Mouse (Mus musculus) brain, adult 10 weeks (tissue): Measurements from ENCODE around the gene Bola3. TPM values are rescaled to one million over a fixed set of nuclear protein-coding genes. Genes with fewer than 3 reads are reported as not detected.

Experiments used
- polyA plus RNA-seq: library from polyadenylated mRNA; stranded (reverse); fragments of 350-450 nt; fragmentation: Illumina TruSeq; extraction: RNeasy Lipid Tissue Mini Kit (QIAGEN cat#74804); gene quantifications from one replicate; pipeline ENCODE4 v1.2.3, GENCODE M21; 2015; ENCODE audit warnings: low read depth, low replicate concordance

Bola3 gene
- 79.8 TPM for polyA plus RNA-seq

GRCm38 (mm10) chr6:83348873-83349272, at the start of gene Bola3:
TSS of gene Bola3 (plus strand) at chr6:83349147.

GRCm38 (mm10) chr6:83325525-83326393, 23.2 kb upstream of the Bola3 start, which contains the start of the genes Mthfd2 and Mob1a:
TSS of gene Mthfd2 (minus strand) at chr6:83325908.
TSS of gene Mob1a (plus strand) at chr6:83326016.

Other genes with a start within 250 kb of the Bola3 start
- 1.9 TPM for gene Ccdc142, start 247.5 kb upstream of the Bola3 start, polyA plus RNA-seq
- 4.3 TPM for gene Gm42688, start 247.5 kb upstream of the Bola3 start, polyA plus RNA-seq
- gene Mrpl53, start 240.1 kb upstream of the Bola3 start, polyA plus RNA-seq: 109 TPM
- 21.4 TPM for gene Mogs, start 233.7 kb upstream of the Bola3 start, polyA plus RNA-seq
- 53.1 TPM for gene Wbp1, start 227.6 kb upstream of the Bola3 start, polyA plus RNA-seq
- 16.5 TPM for gene Ino80b, start 223.7 kb upstream of the Bola3 start, polyA plus RNA-seq
- 108 TPM for gene Rtkn, start 213.7 kb upstream of the Bola3 start, polyA plus RNA-seq
- gene Wdr54, start 192.8 kb upstream of the Bola3 start, polyA plus RNA-seq: 30.7 TPM
- 25.7 TPM for gene 1700003E16Rik, start 192.7 kb upstream of the Bola3 start, polyA plus RNA-seq
- 208 TPM for gene Dctn1, start 183.2 kb upstream of the Bola3 start, polyA plus RNA-seq
- gene Slc4a5, start 129.3 kb upstream of the Bola3 start, polyA plus RNA-seq: 1.6 TPM
- 11.2 TPM for gene Mthfd2, start 23.2 kb upstream of the Bola3 start, polyA plus RNA-seq
- 20.1 TPM for gene Mob1a, start 23.1 kb upstream of the Bola3 start, polyA plus RNA-seq
- 11.8 TPM for gene Tet3, start 109.9 kb downstream of the Bola3 start, polyA plus RNA-seq
- gene Dguok, start 157.8 kb downstream of the Bola3 start, polyA plus RNA-seq: 35.0 TPM
- not detected for gene Actg2, start 187.1 kb downstream of the Bola3 start, polyA plus RNA-seq
- gene Stambp, start 223.6 kb downstream of the Bola3 start, polyA plus RNA-seq: 33.7 TPM